Mouse (Mus musculus) midbrain, postnatal 0 days (tissue): ENCODE results near the gene Tnfrsf4. TPM values are rescaled to one million over a fixed set of nuclear protein-coding genes. Genes with fewer than 3 reads are reported as not detected.

Experiments
- ATAC-seq: fragments of 200-750 bp; cut with Nextera tagmentation; 2 replicates; pipeline ENCODE4 v1.8.0; 2017; ENCODE audit warnings: moderate number of reproducible peaks, mild to moderate bottlenecking, moderate TSS enrichment, moderate library complexity; ENCODE audit not compliant: low FRiP score
- DNase-seq: peaks from one replicate; pipeline ENCODE4 v3.0.0-alpha.2; 2015; ENCODE audit warnings: low spot score
- H3K27ac ChIP-seq: fragments of 300-500 bp; sonication (generic); 2 replicates; pipeline ENCODE4 v1.5.1; 2014; ENCODE audit warnings: low read depth, mild to moderate bottlenecking, low read length, mixed read lengths
- H3K27me3 ChIP-seq: fragments of 300-500 bp; sonication (generic); 2 replicates; pipeline ENCODE4 v1.6.1; 2014; ENCODE audit warnings: low read length, control low read depth, mixed read lengths; ENCODE audit not compliant: insufficient read depth
- H3K36me3 ChIP-seq: fragments of 300-500 bp; sonication (generic); 2 replicates; pipeline ENCODE4 v1.6.1; 2014; ENCODE audit warnings: low read length, control low read depth, mixed read lengths; ENCODE audit not compliant: insufficient read depth
- H3K4me1 ChIP-seq: fragments of 300-500 bp; sonication (generic); 2 replicates; pipeline ENCODE4 v1.6.1; 2014; ENCODE audit warnings: mild to moderate bottlenecking, control low read depth, antibody characterized with exemption, low read length, mixed read lengths; ENCODE audit not compliant: insufficient read depth
- H3K4me2 ChIP-seq: fragments of 300-500 bp; sonication (generic); 2 replicates; pipeline ENCODE4 v1.6.1; 2014; ENCODE audit warnings: low read depth, mild to moderate bottlenecking, low read length, mixed read lengths; ENCODE audit not compliant: poor library complexity, severe bottlenecking
- H3K4me3 ChIP-seq: fragments of 300-500 bp; sonication (generic); 2 replicates; pipeline ENCODE4 v1.5.1; 2014; ENCODE audit warnings: low read depth, mild to moderate bottlenecking, low read length, moderate library complexity
- H3K9ac ChIP-seq: fragments of 300-500 bp; sonication (generic); replicated peaks from 2 replicates; pipeline ENCODE4 v1.6.1; 2014; ENCODE audit warnings: mild to moderate bottlenecking, low read length, moderate library complexity, mixed read lengths; ENCODE audit not compliant: poor library complexity, severe bottlenecking
- H3K9me3 ChIP-seq: fragments of 300-500 bp; sonication (generic); 2 replicates; pipeline ENCODE4 v1.6.1; 2016; ENCODE audit warnings: low read length, control low read depth
- CTCF ChIP-seq: IDR thresholded peaks from 2 replicates; pipeline ENCODE4 v1.5.1; 2016; ENCODE audit warnings: antibody characterized with exemption, mild to moderate bottlenecking
- WGBS: fragments of 180-500 bp; shearing (Covaris S2); extraction: QIAGEN DNeasy Blood & Tissue Kit; methylation state at CpG from one replicate; pipeline ENCODE4 v1.1.7; 2014; 5-methylcytosine and 5-hydroxymethylcytosine counted together
- polyA plus RNA-seq: library from polyadenylated mRNA; unstranded; fragments of >200 nt; fragmentation: Nextera tagmentation; extraction: Ambion mirVana; gene quantifications from 2 replicates; pipeline ENCODE4 v1.2.1, GENCODE M21; 2015
- total RNA-seq: library from RNA; depleted of rRNA; stranded (reverse); fragments of >200 nt; gene quantifications from 2 replicates; pipeline ENCODE4 v1.2.3, GENCODE M21; 2014

Gene Tnfrsf4
- total and polyA plus RNA-seq, 2 experiments from 2014 or later: 0.78 to 1.4 TPM

- no peak for ATAC-seq
- Histone ChIP-seq H3K4me3 (no peak overlapping the region), H3K4me2 (no peak overlapping the region), H3K4me1 (no peaks in the 10 kb centered on the region), H3K9me3 (no peaks in the 10 kb centered on the region), H3K27ac (no peak overlapping the region), H3K9ac (no peak overlapping the region), H3K27me3 (no peaks in the 10 kb centered on the region), H3K36me3 (peaks cover 10% of the 10 kb centered on the region)
- WGBS: 86% methylated on average over 3 of the region's 3 CpGs
- TF ChIP-seq CTCF: no peak
- no peak for DNase-seq
Observed at GRCm38 (mm10) chr4:156021381-156021780, 7.7 kb downstream of the Tnfrsf4 start.

DNA sequence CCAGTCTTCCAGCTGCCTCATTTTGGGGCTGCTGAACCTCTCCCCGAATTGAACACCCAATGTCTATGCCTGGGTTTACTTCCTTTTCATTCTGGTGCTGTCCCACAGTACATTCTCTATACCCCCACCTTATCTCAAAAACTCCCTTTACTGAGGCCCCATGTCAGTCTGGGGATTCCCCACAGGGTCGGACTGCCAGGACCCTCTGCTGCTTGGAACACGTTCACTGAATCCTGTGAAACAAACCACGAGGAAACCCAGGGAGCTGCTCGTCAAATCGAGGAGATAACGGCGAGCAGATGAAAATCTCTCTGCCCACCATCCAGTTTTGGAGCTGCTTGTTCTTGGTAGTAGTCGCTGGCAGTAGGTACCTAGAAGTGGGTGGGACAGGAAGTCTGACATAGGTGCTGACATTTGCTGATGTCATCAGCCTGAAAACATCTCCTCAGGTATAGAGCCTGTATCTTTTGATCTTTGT, 8.3 kb downstream of the Tnfrsf4 start:
- Histone ChIP-seq H3K27ac (no peak overlapping the region), H3K4me2 (no peak overlapping the region), H3K9ac (no peak overlapping the region), H3K4me1 (no peaks in the 10 kb centered on the region), H3K9me3 (no peaks in the 10 kb centered on the region), H3K36me3 (peaks cover 8% of the 10 kb centered on the region), H3K4me3 (no peak overlapping the region), H3K27me3 (no peaks in the 10 kb centered on the region)
- TF ChIP-seq CTCF: no peak
- no peak for ATAC-seq
- no peak for DNase-seq
- WGBS: 84% methylated on average over 9 of the region's 9 CpGs

DNA sequence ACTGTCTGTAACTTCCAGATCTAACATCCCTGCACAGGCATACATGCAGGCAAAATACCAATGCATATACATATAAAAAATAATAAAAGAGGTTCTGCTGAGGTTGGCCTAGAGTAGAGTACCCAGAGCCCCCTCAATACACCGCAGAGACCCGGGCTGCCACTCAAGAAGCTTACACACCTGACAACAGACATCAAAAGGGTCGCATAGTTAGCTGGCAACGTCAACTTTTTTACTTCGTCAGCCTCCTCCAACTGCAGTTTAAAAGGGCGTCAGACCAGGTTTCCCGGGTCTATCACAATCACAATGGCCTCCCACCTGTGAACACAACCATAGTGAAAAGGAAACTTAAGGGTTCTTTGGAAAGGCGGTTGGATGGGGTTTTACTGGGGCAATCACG, 9.9 kb downstream of the Tnfrsf4 start:
- no peak for TF ChIP-seq CTCF
- 86% methylated on average over 9 of the region's 9 CpGs for WGBS
- Histone ChIP-seq H3K4me1 (no peaks in the 10 kb centered on the region), H3K4me3 (no peak overlapping the region), H3K27me3 (no peaks in the 10 kb centered on the region), H3K4me2 (no peak overlapping the region), H3K36me3 (peaks cover 21% of the 10 kb centered on the region), H3K9ac (no peak overlapping the region), H3K9me3 (no peaks in the 10 kb centered on the region), H3K27ac (no peak overlapping the region)
- no peak for DNase-seq
- ATAC-seq: no peak

DNA sequence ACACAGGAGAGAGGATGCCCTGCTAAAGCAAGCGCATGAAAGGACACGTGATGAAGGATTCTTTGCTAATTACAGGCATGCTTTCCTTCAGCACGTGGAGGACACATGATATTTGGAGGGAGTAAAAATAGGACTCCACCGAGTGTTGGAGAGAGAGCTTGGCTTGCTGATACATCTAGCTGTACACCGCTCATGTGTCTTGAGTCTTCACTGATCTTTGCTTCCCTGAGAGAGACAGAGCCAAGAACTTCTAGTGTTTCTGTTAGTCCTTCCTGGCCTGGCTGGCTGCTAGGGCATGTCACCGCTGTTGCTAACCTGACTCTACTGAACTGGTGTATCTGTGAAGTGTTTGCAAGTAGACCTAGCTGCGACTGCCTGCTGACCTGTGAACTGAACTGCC, 10.5 kb downstream of the Tnfrsf4 start:
- DNase-seq (no peak), ATAC-seq (no peak)
- WGBS: 91% methylated on average over 7 of the region's 7 CpGs
- H3K9ac ChIP-seq: no peak overlapping the region
- H3K27me3 ChIP-seq: no peaks in the 10 kb centered on the region
- H3K4me3 ChIP-seq: no peak overlapping the region
- no peak overlapping the region for H3K27ac ChIP-seq
- H3K4me2 ChIP-seq: no peak overlapping the region
- no peaks in the 10 kb centered on the region for H3K4me1 ChIP-seq
- no peak for TF ChIP-seq CTCF
- no peaks in the 10 kb centered on the region for H3K9me3 ChIP-seq
- peaks cover 21% of the 10 kb centered on the region for H3K36me3 ChIP-seq

GRCm38 (mm10) chr4:156026013-156026412, 12.4 kb downstream of the Tnfrsf4 start, which contains the start of gene Tnfrsf18:
TSS of gene Tnfrsf18 (plus strand) at chr4:156026164.
- H3K9me3 ChIP-seq: no peaks in the 10 kb centered on the region
- peaks cover 10% of the 10 kb centered on the region for H3K4me1 ChIP-seq
- DNase-seq: no peak
- H3K4me3 ChIP-seq: no peak within 1 kb of the TSS
- TF ChIP-seq CTCF: no peak
- ATAC-seq: no peak
- peaks cover 21% of the 10 kb centered on the region for H3K36me3 ChIP-seq
- no peak within 1 kb of the TSS for H3K9ac ChIP-seq
- 66% methylated on average over 4 of the region's 4 CpGs for WGBS
- no peak within 1 kb of the TSS for H3K27ac ChIP-seq
- no peaks in the 10 kb centered on the region for H3K27me3 ChIP-seq
- H3K4me2 ChIP-seq: no peak within 1 kb of the TSS

- WGBS: 94% methylated on average over 7 of the region's 7 CpGs
- Histone ChIP-seq H3K4me3 (no peak overlapping the region), H3K9me3 (no peaks in the 10 kb centered on the region), H3K36me3 (peaks cover 19% of the 10 kb centered on the region; the same call in 1 of the 2 replicates), H3K4me2 (no peak overlapping the region), H3K27ac (no peak overlapping the region), H3K27me3 (no peaks in the 10 kb centered on the region), H3K9ac (no peak overlapping the region), H3K4me1 (peaks cover 21% of the 10 kb centered on the region)
- DNase-seq: no peak
- no peak for TF ChIP-seq CTCF
- no peak for ATAC-seq
Observed at GRCm38 (mm10) chr4:156028580-156028979, 14.9 kb downstream of the Tnfrsf4 start.
